Mouse (Mus musculus): ENCODE results near the gene Olfr1420. TPM values are rescaled to one million over a fixed set of nuclear protein-coding genes. Genes with fewer than 3 reads are reported as not detected.

Olfr1420 gene
- polyA plus RNA-seq (2012; rRNA removed; ENCODE audit: low replicate concordance): not detected in 2 replicates

DNA sequence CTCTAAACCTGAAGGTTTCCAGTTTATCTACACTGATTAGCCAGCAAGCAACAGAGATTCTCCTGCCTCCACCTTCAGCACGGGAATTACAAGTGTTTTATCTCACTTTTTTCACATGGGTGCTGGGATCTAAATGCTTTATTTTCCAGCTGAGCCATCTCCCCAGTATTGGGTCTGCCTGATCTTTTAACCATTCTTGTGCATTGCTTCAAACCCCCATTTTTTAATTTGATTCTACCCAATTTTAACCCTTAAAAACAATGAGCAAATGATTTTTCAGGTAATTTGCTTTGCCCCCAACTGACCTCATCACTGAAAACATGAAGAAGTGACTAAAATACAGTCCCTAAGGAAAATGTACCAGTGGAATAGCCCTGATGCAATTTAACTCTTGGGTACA is at the start of gene Olfr1420:
Gene Olfr1420 (plus strand): TSS at position 301 of the 400 bp plus-strand sequence.

DNA sequence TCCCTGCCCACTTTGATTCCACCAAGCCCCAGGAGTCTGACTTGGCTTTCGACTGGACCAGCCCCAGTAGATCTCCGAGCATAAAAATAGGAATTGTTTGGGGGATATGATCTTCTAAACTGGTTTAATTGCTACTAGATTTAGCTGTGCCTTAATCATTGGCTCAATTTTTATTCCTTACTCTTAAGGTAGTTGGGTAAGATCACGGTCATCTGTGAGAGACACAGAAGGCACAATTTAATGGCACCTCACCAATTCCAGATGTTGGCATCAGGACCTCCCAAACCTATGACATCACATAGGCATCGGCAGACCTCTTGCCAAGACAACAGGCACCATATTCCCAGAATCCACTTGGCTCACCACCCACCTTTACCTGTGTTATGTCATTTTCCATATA is 47.2 kb upstream of the Olfr1420 start, which contains the start of gene Olfr1417:
Gene Olfr1417 (minus strand): TSS at position 101 of the 400 bp plus-strand sequence.

DNA sequence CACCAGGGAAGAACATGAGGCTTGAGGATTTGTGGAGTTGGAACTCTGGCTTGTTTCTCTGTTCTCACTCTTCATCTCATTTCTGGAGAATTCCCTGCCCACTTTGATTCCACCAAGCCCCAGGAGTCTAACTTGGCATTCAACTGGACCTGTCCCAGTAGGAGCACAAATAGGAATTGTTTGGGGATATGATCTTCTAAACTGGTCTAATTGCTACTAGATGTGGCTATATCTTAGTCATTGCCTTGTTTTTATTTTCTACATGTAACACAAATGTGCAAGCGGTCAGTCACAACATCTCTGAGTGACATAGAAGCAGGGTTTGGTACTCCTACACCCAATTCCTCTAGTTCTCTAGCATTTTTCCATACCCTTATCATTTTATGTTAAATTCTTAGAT is 25.4 kb upstream of the Olfr1420 start, which contains the start of gene Olfr1418:
Gene Olfr1418 (minus strand): TSS at position 101 of the 400 bp plus-strand sequence.

DNA sequence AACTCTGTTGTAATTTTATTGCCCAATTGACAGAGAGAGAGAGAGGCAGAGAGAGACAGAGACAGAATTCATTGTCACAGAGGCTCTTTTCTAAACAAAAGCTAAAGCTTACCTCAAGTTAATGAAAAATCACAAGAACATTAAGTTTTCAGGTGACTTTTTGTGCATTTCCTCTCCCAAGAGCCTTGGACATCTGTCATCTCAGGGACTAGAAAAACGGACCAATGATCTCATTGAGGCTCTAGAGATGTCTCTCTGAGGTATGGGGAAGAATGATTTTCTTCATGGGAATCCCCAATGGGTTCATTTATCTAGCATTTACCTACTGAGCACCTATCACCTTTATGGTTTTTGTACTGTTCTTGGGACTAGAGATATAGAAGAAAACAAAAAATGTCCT is 11.4 kb upstream of the Olfr1420 start, which contains the start of gene Olfr1419:
Gene Olfr1419 (minus strand): TSS at position 101 of the 400 bp plus-strand sequence.

DNA sequence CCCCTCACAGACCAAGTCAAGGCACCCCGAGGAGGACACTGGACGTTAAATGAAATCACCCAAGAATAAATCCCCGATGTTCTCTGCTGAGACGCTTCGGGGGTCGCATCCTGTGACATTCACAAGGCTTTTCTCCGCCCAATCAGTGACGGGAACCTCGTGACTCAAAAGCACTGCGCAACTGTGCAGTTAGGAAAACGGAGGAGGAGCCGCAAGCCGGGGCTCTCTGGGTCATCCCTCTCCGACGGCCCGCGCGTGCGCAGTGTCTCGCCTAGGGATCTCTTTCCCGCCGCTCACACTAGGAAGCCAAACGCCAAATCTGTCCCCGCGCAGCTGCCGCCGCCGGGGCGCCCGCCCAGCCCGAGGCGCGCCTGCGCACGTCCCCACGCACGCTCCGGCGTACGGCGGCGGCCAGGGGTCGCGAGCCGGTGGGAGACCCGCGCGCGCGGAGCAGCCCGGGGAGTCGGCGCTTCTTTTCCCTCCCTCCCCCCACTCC is 25.7 kb downstream of the Olfr1420 start, which contains the start of gene Patl1:
Gene Patl1 (plus strand): TSS at position 363 of the 496 bp plus-strand sequence.

Other genes with a start within 250 kb of the Olfr1420 start
- gene Ms4a3, start 245.7 kb upstream of the Olfr1420 start, polyA plus RNA-seq (2012; rRNA removed; ENCODE audit: low replicate concordance): not detected in 2 replicates
- gene Oosp2, start 226.0 kb upstream of the Olfr1420 start, polyA plus RNA-seq (2012; rRNA removed; ENCODE audit: low replicate concordance): not detected in 2 replicates
- not detected in 2 replicates for gene Oosp1, start 195.4 kb upstream of the Olfr1420 start, polyA plus RNA-seq (2012; rRNA removed; ENCODE audit: low replicate concordance)
- gene Oosp3, start 189.5 kb upstream of the Olfr1420 start, polyA plus RNA-seq (2012; rRNA removed; ENCODE audit: low replicate concordance): not detected in 2 replicates
- gene Gif, start 139.0 kb upstream of the Olfr1420 start, polyA plus RNA-seq (2012; rRNA removed; ENCODE audit: low replicate concordance): not detected in 2 replicates
- gene Mrpl16, start 116.2 kb upstream of the Olfr1420 start, polyA plus RNA-seq (2012; rRNA removed; ENCODE audit: low replicate concordance): 18.3 and 19.2 TPM in 2 replicates
- gene Stx3, start 67.2 kb upstream of the Olfr1420 start, polyA plus RNA-seq (2012; rRNA removed; ENCODE audit: low replicate concordance): 6.3 and 11.1 TPM in 2 replicates
- gene Olfr1417, start 47.3 kb upstream of the Olfr1420 start, polyA plus RNA-seq (2012; rRNA removed; ENCODE audit: low replicate concordance): not detected in 2 replicates
- not detected in 2 replicates for gene Olfr1418, start 25.5 kb upstream of the Olfr1420 start, polyA plus RNA-seq (2012; rRNA removed; ENCODE audit: low replicate concordance)
- gene Olfr1419, start 11.5 kb upstream of the Olfr1420 start, polyA plus RNA-seq (2012; rRNA removed; ENCODE audit: low replicate concordance): not detected in 2 replicates
- gene Patl1, start 25.8 kb downstream of the Olfr1420 start, polyA plus RNA-seq (2012; rRNA removed; ENCODE audit: low replicate concordance): 17.1 and 19.7 TPM in 2 replicates
- gene Osbp, start 79.4 kb downstream of the Olfr1420 start, polyA plus RNA-seq (2012; rRNA removed; ENCODE audit: low replicate concordance): 18.9 and 28.7 TPM in 2 replicates
- gene Olfr1423, start 154.8 kb downstream of the Olfr1420 start, polyA plus RNA-seq (2012; rRNA removed; ENCODE audit: low replicate concordance): not detected in 2 replicates
- gene Olfr1424, start 176.1 kb downstream of the Olfr1420 start, polyA plus RNA-seq (2012; rRNA removed; ENCODE audit: low replicate concordance): not detected in 2 replicates
- not detected in 2 replicates for gene Olfr1425, start 191.2 kb downstream of the Olfr1420 start, polyA plus RNA-seq (2012; rRNA removed; ENCODE audit: low replicate concordance)
- gene Olfr1426, start 205.4 kb downstream of the Olfr1420 start, polyA plus RNA-seq (2012; rRNA removed; ENCODE audit: low replicate concordance): not detected in 2 replicates
- gene Olfr1427, start 216.8 kb downstream of the Olfr1420 start, polyA plus RNA-seq (2012; rRNA removed; ENCODE audit: low replicate concordance): not detected in 2 replicates
- gene Olfr1428, start 229.3 kb downstream of the Olfr1420 start, polyA plus RNA-seq (2012; rRNA removed; ENCODE audit: low replicate concordance): not detected in 2 replicates
- gene Olfr76, start 236.6 kb downstream of the Olfr1420 start, polyA plus RNA-seq (2012; rRNA removed; ENCODE audit: low replicate concordance): not detected in 2 replicates